Mouse (Mus musculus): ENCODE measurements at regions not wholly inside any gene's neighbourhood (a gene's known extent, or its start where the extent isn't known, plus 50 kb on each side); places are given as distances from the start of the nearest gene placed in this dataset.
A peak's percentile ranks its signal among the peaks of the same experiment; 100 is the strongest.

DNA sequence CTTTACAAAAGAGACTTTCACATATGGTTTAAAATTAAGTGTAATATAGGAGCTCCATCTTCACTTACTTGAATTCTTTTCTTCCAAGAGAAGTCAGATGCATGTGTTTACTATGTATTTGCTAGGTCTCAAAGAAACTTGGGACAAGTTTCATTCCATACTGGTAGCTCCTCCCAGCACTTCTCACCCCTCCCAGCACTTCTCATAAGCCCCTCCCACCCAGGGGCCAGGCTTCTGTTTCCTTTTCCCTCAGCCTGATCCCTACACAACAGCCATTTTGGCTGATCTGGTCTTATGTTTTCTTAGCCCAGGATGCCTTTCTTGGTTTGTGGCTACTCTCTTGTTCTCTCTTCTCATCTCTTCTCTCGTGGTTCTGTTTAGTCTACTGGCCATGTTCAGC, 76.2 kb upstream of the Tab2 start:
- no peak for DNase-seq (ENCODE audit: extremely low spot score in 1 of 2, low spot score in 2 of 2)
- intact Hi-C loops (cut with DNase I) = no loop called here

DNA sequence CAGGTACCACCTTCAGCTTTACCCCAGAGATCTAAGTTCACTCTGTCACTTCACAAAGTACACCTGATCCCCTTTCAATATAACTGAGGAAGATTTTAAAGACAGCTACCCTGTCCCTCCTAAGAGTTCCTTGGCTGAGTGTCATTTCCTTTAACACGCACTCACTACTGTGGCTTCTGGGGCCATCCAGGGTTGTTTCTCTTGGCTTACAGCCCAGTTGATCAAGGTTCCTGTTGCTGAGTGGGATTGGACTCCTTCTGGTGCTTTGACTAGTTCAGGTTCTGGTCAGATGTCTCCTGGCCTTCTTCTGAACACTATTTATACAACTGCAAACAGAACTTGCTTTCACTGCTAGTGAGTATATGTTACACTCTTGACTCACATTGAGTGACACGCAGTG, 72.8 kb upstream of the Tab2 start:
- intact Hi-C loops (cut with DNase I) = no loop called here
- peak in 1 of 2 experiments; percentile 49 for DNase-seq (ENCODE audit: extremely low spot score in 1 of 2, low spot score in 2 of 2)

DNA sequence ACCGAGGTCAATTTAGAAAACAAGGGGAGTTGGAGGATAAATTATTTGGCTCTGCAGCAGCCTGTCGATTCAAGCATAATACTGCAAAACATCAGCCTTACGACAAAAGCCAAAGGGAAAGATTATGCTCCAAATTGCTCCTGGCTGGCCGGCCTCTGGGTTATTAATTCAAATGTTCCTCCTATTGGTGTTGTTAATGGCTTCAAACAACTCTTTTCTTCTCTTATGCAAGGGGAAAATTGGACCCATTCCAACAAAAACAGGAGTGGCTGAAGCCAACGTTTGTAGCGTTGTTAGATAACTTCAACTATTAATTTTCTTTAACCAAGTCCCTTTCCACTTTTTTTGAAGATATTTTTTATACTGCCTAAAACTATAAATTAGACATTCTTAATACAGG, 71.0 kb upstream of the Tab2 start:
- no peak for DNase-seq (ENCODE audit: extremely low spot score in 1 of 2, low spot score in 2 of 2)
- intact Hi-C loops (cut with DNase I) = no loop called here

DNA sequence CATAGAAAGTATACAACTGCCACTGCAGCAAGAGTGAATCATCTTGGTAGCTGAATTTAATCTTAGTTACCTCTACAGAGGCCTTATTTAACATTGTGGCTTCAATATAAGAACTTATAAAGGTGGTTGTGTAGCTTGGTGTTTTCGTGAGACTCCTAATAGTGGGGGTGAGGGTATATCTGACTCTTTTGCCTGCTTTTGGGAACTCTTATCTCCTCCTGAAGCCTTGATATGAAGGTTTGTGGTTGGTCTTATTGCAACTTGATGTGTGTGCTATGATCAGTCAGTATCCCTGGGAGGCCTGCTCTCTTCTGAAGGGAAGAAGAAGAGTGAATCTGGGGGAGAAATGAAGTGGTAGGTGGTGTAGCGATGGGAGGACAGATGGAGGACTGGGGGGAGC, 67.7 kb upstream of the Tab2 start:
- no peak for DNase-seq (ENCODE audit: extremely low spot score in 1 of 2, low spot score in 2 of 2)
- intact Hi-C loops (cut with DNase I) = no loop called here

DNA sequence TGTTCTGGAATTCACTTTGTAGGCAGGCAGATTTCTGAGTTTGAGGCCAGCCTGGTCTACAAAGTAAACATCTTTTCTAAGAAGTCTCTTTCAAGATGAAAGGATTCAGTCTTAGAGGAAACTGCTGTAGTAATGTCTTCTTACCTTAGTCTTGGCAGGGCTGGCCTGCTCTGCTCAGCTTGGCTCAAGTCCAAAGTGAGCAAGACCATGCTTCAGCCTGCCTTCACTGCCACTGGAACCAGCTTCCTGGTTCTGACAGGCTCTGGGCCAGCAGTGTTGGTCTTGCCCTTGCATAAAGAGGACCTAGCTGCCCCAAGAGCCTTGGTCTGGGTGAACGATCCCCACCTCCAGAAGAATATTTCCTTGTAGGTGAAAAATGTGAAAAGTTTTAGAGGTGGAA, 65.9 kb upstream of the Tab2 start:
- peak; percentile 16 to 30 for DNase-seq (ENCODE audit: extremely low spot score in 1 of 2, low spot score in 2 of 2)
- intact Hi-C loops (cut with DNase I) = no loop called here

DNA sequence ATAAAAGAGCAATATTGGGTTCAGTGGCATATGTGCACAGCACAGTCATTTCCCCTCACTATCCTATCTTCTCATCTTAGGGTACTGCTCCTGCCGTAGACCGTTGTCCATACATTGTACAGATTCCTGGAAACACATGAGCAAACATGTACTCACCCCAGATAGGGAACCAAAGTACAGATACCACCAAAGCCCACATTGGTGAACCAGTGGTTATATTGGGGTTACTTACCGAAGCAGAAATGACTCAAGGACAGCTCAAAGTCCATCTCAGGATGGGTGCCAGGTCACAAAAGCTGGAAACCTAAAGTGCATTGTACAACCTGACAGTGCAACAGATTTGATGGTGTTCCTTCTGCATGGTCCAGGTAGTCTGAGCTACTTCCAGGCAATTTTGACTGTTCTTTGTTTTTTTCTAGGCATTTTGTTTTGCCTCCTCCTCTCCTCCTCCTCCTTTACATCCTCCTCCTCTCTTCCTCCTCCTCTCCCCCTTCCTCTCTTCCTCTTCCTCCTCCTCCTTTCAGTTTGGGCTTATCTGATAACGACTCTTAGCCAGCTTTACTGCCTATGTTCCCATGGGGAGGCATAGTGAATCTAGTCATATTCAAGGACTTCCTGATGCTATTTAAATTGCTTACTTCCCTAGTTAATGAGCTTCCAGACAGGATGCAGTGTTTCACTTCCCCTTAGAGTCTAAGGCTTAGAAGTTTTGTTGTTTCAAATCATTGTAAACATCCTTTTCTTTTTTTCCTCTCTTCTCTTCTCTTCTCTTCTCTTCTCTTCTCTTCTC, 65.1 kb upstream of the Tab2 start:
- intact Hi-C loops (cut with DNase I) = no loop called here
- DNase-seq (ENCODE audit: extremely low spot score in 1 of 2, low spot score in 2 of 2) = no peak

DNA sequence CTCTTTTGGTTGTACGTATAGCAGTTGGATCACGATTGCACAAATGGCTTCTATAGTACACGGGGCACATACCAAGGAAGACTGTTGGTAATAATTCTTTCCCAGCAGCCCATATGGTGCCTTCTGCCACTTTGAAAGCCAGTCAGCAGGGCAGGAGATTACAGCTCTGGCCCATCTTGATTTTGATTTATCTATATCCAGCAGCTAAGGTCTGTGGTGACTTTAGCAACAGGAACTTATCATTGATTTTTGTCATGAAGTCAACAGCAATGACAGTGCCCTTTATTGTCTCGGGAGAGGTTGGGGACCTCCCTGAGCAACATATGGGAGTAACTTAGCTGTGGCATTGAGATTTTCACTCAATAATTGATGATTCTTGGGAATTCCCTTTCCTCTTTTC, 64.1 kb upstream of the Tab2 start:
- DNase-seq (ENCODE audit: extremely low spot score in 1 of 2, low spot score in 2 of 2) = no peak
- intact Hi-C loops (cut with DNase I) = no loop called here

DNA sequence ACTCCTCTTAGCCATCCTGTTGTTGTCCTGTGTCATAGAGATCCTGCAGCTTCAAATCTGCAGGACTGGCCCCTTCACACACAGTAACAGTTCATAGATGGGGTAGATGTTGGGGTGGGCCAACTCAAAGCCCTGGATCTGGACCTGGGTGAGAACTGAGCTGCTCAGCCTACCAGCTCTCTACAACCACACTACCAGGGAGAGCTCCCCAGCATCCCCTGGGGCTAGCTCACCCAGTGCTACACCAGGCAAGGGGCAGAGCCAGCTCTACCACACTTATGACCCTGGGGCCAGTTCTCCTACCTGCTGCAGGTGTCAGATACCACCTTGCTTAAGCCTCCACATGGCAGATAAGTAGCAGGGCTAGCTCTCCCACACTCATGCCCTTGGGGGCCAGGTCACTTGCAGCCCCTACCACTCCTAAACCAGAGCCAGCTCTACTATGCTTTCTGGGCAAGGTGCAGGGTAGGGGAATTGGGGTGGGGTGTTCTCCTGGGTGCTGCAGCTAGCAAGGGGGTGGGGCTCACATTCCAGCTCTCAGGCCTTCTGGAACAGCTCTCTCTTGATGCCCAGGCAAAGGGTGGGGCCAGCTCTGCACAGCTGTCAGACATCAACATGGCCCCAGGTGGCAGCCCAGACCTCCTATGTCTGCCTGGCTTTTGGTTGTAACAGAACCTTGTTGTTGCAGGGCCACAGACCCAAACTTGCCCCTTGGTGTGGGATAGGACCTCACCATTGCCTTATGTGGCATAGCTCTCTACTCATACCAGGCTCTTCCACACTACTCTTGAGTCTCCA, 62.4 kb upstream of the Tab2 start:
- no peak for DNase-seq (ENCODE audit: extremely low spot score in 1 of 2, low spot score in 2 of 2)
- intact Hi-C loops (cut with DNase I) = no loop called here

DNA sequence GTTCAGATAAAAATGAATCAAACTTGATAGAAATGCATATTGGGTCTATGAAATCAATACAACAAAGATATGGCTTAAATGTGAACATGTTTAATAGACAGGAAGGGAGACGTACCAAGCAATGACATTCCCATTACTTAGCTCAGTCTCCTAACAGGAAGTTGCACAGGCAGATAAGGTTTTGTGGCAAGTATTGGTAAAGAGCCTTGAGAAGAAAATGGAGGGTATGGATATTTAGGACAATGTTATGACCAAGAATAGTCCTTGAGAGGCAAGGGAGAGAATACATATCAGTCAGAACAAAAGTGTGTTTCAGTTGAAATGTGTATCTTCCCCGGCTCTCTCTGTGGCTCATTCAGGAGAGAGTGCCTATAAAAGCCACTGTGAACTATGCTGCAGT, 60.7 kb upstream of the Tab2 start:
- no peak for DNase-seq (ENCODE audit: extremely low spot score in 1 of 2, low spot score in 2 of 2)
- intact Hi-C loops (cut with DNase I) = no loop called here

DNA sequence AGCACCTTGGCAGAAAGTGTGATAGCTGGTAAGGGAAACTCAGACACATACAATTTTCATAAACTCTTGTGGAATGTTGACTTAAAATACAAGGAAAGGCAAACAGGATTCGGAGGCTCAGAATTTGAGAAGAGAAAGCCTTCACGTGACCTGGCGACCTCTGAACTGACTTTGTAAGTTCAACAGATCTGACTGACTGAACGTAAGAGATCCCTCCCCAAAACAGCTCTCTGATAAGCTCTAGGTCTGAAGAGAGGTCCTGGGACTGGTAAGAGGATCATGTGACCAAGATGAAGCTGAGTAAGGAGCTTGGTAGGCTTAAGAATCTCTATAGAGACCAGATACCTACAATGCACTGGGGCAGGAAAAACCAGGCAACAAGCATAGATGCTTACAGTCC, 55.7 kb upstream of the Tab2 start:
- intact Hi-C loops (cut with DNase I) = no loop called here
- DNase-seq (ENCODE audit: extremely low spot score in 1 of 2, low spot score in 2 of 2) = no peak

DNA sequence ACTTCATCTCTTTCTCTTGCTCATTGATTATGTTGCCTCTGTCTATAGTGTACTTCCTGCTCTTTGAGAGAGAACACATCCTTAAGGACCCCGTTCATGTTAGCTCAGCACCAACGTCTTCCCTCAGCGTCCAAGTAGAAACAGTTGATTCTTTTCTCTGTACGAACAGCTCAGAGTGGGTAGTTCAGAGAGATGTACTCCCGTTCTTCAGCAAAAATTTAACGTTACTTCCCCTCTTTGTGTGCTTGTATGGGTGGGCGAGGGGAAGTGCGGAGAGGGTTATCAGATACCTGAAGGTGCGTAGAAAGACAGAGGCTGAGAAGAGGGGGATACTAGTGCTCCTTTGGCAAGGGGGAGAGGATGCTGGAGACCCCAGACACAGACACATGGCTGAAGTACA, 55.1 kb upstream of the Tab2 start:
- intact Hi-C loops (cut with DNase I) = no loop called here
- DNase-seq (ENCODE audit: extremely low spot score in 1 of 2, low spot score in 2 of 2) = no peak

DNA sequence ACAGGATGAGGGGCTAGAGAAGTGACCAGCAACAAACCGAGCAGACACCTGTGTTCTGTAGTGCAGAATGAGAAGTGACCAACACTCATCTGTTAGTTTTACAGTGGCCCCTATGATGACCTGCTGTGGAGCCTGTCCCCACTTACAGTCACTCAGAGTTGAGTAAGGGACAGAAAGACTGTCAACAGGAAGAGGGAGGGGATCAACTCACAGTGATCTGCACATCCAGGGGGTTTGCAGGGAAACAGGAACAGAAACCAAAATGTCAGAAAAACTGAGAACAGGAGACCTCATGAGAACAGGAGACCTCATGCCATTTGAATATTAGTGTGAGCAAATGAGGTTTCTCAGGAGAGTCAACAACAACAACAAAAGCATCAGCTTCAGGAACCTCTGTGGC, 53.8 kb upstream of the Tab2 start:
- no peak for DNase-seq (ENCODE audit: extremely low spot score in 1 of 2, low spot score in 2 of 2)
- intact Hi-C loops (cut with DNase I) = no loop called here

DNA sequence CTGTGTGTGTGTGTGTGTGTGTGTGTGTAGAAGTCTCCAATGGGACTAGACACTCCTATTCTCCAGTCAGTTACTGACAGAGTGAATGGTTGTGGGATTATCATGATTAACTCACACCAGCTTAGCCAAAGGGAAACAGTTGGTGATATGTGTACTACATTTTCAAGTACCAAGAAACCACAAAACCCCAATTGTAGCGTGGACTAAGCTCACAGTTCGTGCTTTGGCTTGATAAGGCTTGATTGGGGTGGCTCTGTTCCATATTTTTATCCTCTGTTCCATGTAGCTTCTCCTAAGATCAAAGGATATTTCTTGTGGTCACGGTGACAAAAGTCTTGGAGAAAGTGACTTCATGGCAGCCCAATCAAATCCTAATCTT, 51.9 kb upstream of the Tab2 start:
- intact Hi-C loops (cut with DNase I) = no loop called here
- no peak for DNase-seq (ENCODE audit: extremely low spot score in 1 of 2, low spot score in 2 of 2)

DNA sequence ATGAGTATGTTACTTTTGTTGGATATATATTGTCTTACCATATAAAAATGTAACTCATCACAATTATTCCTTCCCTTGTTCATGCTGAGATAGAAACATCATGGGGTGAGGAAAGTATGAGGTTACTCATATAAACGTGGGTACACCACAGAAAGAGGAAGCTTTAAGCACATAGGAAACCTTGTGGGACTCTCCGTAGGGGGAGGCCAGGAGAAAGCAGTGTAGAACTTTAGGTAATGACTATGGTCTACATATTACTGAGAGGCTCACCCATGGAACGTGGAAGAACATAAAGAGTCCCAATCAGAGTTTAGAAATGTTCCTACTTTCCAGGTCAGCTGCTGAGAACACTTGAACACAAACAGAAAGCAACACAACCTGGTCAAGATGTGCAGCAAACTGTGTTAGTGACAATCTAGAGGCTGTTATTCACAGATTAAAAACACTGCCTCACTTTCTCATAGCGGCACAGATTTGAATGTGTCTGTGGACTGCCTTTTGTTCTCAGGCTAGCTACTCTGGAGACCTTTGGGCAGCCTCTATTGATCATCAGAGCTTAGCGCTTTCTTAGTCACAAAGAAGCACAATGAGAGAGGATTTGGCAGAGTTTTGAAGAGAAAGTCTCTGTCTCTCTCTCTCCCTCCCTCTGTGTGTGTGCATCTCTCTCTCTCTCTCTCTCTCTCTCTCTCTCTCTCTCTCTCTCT, 51.4 kb upstream of the Tab2 start:
- intact Hi-C loops (cut with DNase I) = no loop called here
- DNase-seq (ENCODE audit: extremely low spot score in 1 of 2, low spot score in 2 of 2) = no peak
